Mouse (Mus musculus) erythroblast, embryonic 14.5 days (primary cell): ENCODE measurements around the gene Ppip5k2.

Experiments
- GATA1 ChIP-seq: IDR thresholded peaks from 2 replicates; pipeline ENCODE4 v1.6.1; 2012; ENCODE audit warnings: low read length, inconsistent platforms, mixed read lengths
- TAL1 ChIP-seq: IDR thresholded peaks from 3 replicates; pipeline ENCODE4 v1.6.1; 2012; ENCODE audit warnings: low read length, inconsistent platforms, mixed read lengths

GRCm38 (mm10) chr1:97769294-97769903 is 812 bp downstream of the Ppip5k2 start:
- TF ChIP-seq GATA1 (no peak; the same call in 1 of the 2 replicates), TAL1 (no peak)
